Mouse (Mus musculus): ENCODE measurements around the gene Dpagt1. TPM values are rescaled to one million over a fixed set of nuclear protein-coding genes. Genes with fewer than 3 reads are reported as not detected.
"Not testable (repeated sequence)": the region's sequence is repeated elsewhere in the genome, so short reads cannot be mapped to it uniquely, and the experiment has no call there.

The Dpagt1 gene
- 30.5 and 34.0 TPM in 2 replicates for polyA plus RNA-seq (2015; fragmentation: Nextera tagmentation; extraction: Ambion mirVana)

- 3% methylated on average over 12 of the region's 12 CpGs for WGBS
- peak; percentile 46; the same call in 1 of the 2 replicates for ATAC-seq (ENCODE audit: low FRiP score)
These were observed at the start of gene Dpagt1 for GRCm38 (mm10) chr9:44325768-44326370. Dpagt1 (plus strand) TSS chr9:44326019.

GRCm38 (mm10) chr9:44283183-44283582 lies 42.6 kb upstream of the Dpagt1 start:
- no peak overlapping the region for H3K4me3 ChIP-seq (replicated peaks)
- no peak overlapping the region for H3K4me2 ChIP-seq
- no peaks in the 10 kb centered on the region for H3K9me3 ChIP-seq (replicated peaks)
- H3K27me3 ChIP-seq (replicated peaks): no peaks in the 10 kb centered on the region
- H3K36me3 ChIP-seq: peaks cover 37% of the 10 kb centered on the region
- H3K27ac ChIP-seq (replicated peaks): no peak overlapping the region
- no peak overlapping the region for H3K9ac ChIP-seq (replicated peaks)
- H3K4me1 ChIP-seq: peaks cover 16% of the 10 kb centered on the region
- 71% methylated on average over 5 of the region's 5 CpGs for WGBS
- no peak for ATAC-seq (ENCODE audit: low FRiP score)

More at GRCm38 (mm10) chr9:44325768-44326370, at the start of gene Dpagt1:
- Histone ChIP-seq H3K4me2 (peak within 1 kb of the TSS; percentile 91), H3K36me3 (peaks cover 19% of the 10 kb centered on the region), H3K27ac (replicated peaks) (peak within 1 kb of the TSS; percentile 93), H3K27me3 (replicated peaks) (no peaks in the 10 kb centered on the region), H3K9ac (replicated peaks) (peak within 1 kb of the TSS; percentile 93), H3K4me3 (replicated peaks) (peak within 1 kb of the TSS; percentile 85), H3K9me3 (replicated peaks) (no peaks in the 10 kb centered on the region), H3K4me1 (peaks cover 21% of the 10 kb centered on the region)

- 6% methylated on average over 6 of the region's 6 CpGs for WGBS
These were observed 39.5 kb upstream of the Dpagt1 start for GRCm38 (mm10) chr9:44286256-44286850.

GRCm38 (mm10) chr9:44287003-44287400 lies 38.8 kb upstream of the Dpagt1 start:
- H3K9me3 ChIP-seq (replicated peaks): no peaks in the 10 kb centered on the region
- peak overlapping the region; percentile 83 for H3K4me3 ChIP-seq (replicated peaks)
- peaks cover 29% of the 10 kb centered on the region for H3K4me1 ChIP-seq
- H3K4me2 ChIP-seq: peak overlapping the region; percentile 90
- no peaks in the 10 kb centered on the region for H3K27me3 ChIP-seq (replicated peaks)
- peak; percentile 3; the same call in 1 of the 2 replicates for ATAC-seq (ENCODE audit: low FRiP score)
- peak overlapping the region; percentile 85 for H3K27ac ChIP-seq (replicated peaks)
- peak overlapping the region; percentile 95 for H3K9ac ChIP-seq (replicated peaks)
- 3% methylated on average over 11 of the region's 11 CpGs for WGBS
- peaks cover 15% of the 10 kb centered on the region for H3K36me3 ChIP-seq

More at GRCm38 (mm10) chr9:44286256-44286850, 39.5 kb upstream of the Dpagt1 start:
- Histone ChIP-seq H3K27ac (replicated peaks) (no peak overlapping the region), H3K4me2 (peak overlapping the region; percentile 90), H3K27me3 (replicated peaks) (no peaks in the 10 kb centered on the region), H3K4me3 (replicated peaks) (peak overlapping the region; percentile 83), H3K36me3 (peaks cover 16% of the 10 kb centered on the region), H3K9ac (replicated peaks) (peak overlapping the region; percentile 36; the same call in 1 of the 2 replicates), H3K4me1 (peaks cover 29% of the 10 kb centered on the region), H3K9me3 (replicated peaks) (no peaks in the 10 kb centered on the region)
- ATAC-seq (ENCODE audit: low FRiP score): no peak

- H3K36me3 ChIP-seq: peaks cover 19% of the 10 kb centered on the region
- H3K4me1 ChIP-seq: peaks cover 29% of the 10 kb centered on the region
- peak; percentile 63 for ATAC-seq (ENCODE audit: low FRiP score)
- no peaks in the 10 kb centered on the region for H3K27me3 ChIP-seq (replicated peaks)
- H3K4me3 ChIP-seq (replicated peaks): peak overlapping the region; percentile 83
- H3K4me2 ChIP-seq: peak overlapping the region; percentile 90
- H3K27ac ChIP-seq (replicated peaks): peak overlapping the region; percentile 85
- H3K9ac ChIP-seq (replicated peaks): peak overlapping the region; percentile 95
- WGBS: under 1% methylated on average over 44 of the region's 47 CpGs
- no peaks in the 10 kb centered on the region for H3K9me3 ChIP-seq (replicated peaks)
These were observed 38.3 kb upstream of the Dpagt1 start for GRCm38 (mm10) chr9:44287401-44288075.

- Histone ChIP-seq H3K27me3 (replicated peaks) (no peaks in the 10 kb centered on the region), H3K36me3 (peaks cover 27% of the 10 kb centered on the region), H3K9ac (replicated peaks) (peak within 1 kb of the TSS; percentile 95), H3K4me1 (peaks cover 29% of the 10 kb centered on the region), H3K4me2 (peak within 1 kb of the TSS; percentile 90), H3K27ac (replicated peaks) (peak within 1 kb of the TSS; percentile 85), H3K4me3 (replicated peaks) (peak within 1 kb of the TSS; percentile 83), H3K9me3 (replicated peaks) (no peaks in the 10 kb centered on the region)
- WGBS: 1% methylated on average over 38 of the region's 38 CpGs
- peak; percentile 74 for ATAC-seq (ENCODE audit: low FRiP score)
These were observed 37.5 kb upstream of the Dpagt1 start, which contains the start of gene Abcg4 for GRCm38 (mm10) chr9:44288076-44288958. Abcg4 (minus strand) TSS chr9:44288615.

- 0 out of 2 replicates have a peak, but pooled peaks have one; percentile 1 for ATAC-seq (ENCODE audit: low FRiP score)
- peak overlapping the region; percentile 85 for H3K27ac ChIP-seq (replicated peaks)
- H3K9me3 ChIP-seq (replicated peaks): no peaks in the 10 kb centered on the region
- H3K9ac ChIP-seq (replicated peaks): peak overlapping the region; percentile 95
- no peaks in the 10 kb centered on the region for H3K27me3 ChIP-seq (replicated peaks)
- H3K4me2 ChIP-seq: peak overlapping the region; percentile 90
- WGBS: 6% methylated on average over 11 of the region's 11 CpGs
- peaks cover 29% of the 10 kb centered on the region for H3K4me1 ChIP-seq
- H3K36me3 ChIP-seq: peaks cover 33% of the 10 kb centered on the region
- H3K4me3 ChIP-seq (replicated peaks): peak overlapping the region; percentile 83
These were observed 36.9 kb upstream of the Dpagt1 start for GRCm38 (mm10) chr9:44288959-44289291.

GRCm38 (mm10) chr9:44292490-44292889 lies 33.3 kb upstream of the Dpagt1 start:
- WGBS: 75% methylated on average over 3 of the region's 3 CpGs

GRCm38 (mm10) chr9:44300001-44300400 lies 25.8 kb upstream of the Dpagt1 start:
- 96% methylated on average over 3 of the region's 3 CpGs for WGBS
- ATAC-seq (ENCODE audit: low FRiP score); H3K27me3 ChIP-seq (replicated peaks); H3K9ac ChIP-seq (replicated peaks); H3K27ac ChIP-seq (replicated peaks); H3K9me3 ChIP-seq (replicated peaks); H3K4me2 ChIP-seq; H3K4me3 ChIP-seq (replicated peaks): not testable (repeated sequence)
- Histone ChIP-seq H3K36me3 (peaks cover 65% of the 10 kb centered on the region), H3K4me1 (peaks cover 19% of the 10 kb centered on the region)

More at GRCm38 (mm10) chr9:44292490-44292889, 33.3 kb upstream of the Dpagt1 start:
- no peak overlapping the region for H3K9ac ChIP-seq (replicated peaks)
- H3K4me3 ChIP-seq (replicated peaks): no peak overlapping the region
- H3K9me3 ChIP-seq (replicated peaks): no peaks in the 10 kb centered on the region
- H3K4me1 ChIP-seq: peaks cover 13% of the 10 kb centered on the region
- H3K4me2 ChIP-seq: no peak overlapping the region
- no peaks in the 10 kb centered on the region for H3K27me3 ChIP-seq (replicated peaks)
- H3K27ac ChIP-seq (replicated peaks): no peak overlapping the region
- no peak for ATAC-seq (ENCODE audit: low FRiP score)
- peaks cover 62% of the 10 kb centered on the region for H3K36me3 ChIP-seq

GRCm38 (mm10) chr9:44305466-44306079 lies 20.2 kb upstream of the Dpagt1 start, which contains the start of gene Hinfp:
Hinfp (minus strand) TSS chr9:44305671.
- Histone ChIP-seq H3K4me3 (replicated peaks) (peak within 1 kb of the TSS; percentile 100), H3K27ac (replicated peaks) (peak within 1 kb of the TSS; percentile 91), H3K36me3 (peaks cover 23% of the 10 kb centered on the region), H3K27me3 (replicated peaks) (no peaks in the 10 kb centered on the region), H3K9me3 (replicated peaks) (no peaks in the 10 kb centered on the region), H3K4me2 (peak within 1 kb of the TSS; percentile 74), H3K4me1 (peaks cover 21% of the 10 kb centered on the region), H3K9ac (replicated peaks) (peak within 1 kb of the TSS; percentile 99)
- 0% methylated on average over 54 of the region's 54 CpGs for WGBS
- peak; percentile 99 for ATAC-seq (ENCODE audit: low FRiP score)
